Mouse (Mus musculus): ENCODE data around the gene Chac1.

DNA sequence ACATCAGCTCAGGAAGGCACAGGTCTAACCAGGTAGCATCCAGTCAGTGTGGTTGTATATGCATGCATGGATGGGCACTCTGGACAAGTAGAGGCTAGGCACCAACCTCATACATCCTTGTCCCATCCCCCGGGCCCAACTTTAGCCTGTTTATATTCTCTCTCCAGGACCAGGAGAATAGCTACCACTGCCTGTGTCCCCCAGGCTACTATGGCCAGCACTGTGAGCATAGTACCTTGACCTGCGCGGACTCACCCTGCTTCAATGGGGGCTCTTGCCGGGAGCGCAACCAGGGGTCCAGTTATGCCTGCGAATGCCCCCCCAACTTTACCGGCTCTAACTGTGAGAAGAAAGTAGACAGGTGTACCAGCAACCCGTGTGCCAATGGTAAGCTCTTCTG lies 20.2 kb upstream of the Chac1 start:
- TF ChIP-seq CTCF (IDR thresholded peaks at IDR 0.05; ENCODE audit: low read depth, low read length) = no peak
- TF ChIP-seq POLR2A (IDR thresholded peaks at IDR 0.05; ENCODE audit: borderline replicate concordance, low read depth, low read length) = no peak
